Mouse (Mus musculus): ENCODE results near the gene Kif3b. TPM values are rescaled to one million over a fixed set of nuclear protein-coding genes. Genes with fewer than 3 reads are reported as not detected.
"Not testable (repeated sequence)": the region's sequence is repeated elsewhere in the genome, so short reads cannot be mapped to it uniquely, and the experiment has no call there.

The Kif3b gene
- polyA plus RNA-seq (2011; ENCODE audit: insufficient read length, low read depth, missing spikeins), result 20.3 and 21.9 TPM in 2 replicates

- TF ChIP-seq CTCF (IDR thresholded peaks at IDR 0.05; ENCODE audit: borderline replicate concordance, insufficient read depth, low read length) (no peak), POLR2A (IDR thresholded peaks at IDR 0.05; ENCODE audit: low read depth, low read length) (peak; percentile 59; the same call in 1 of the 2 replicates)
- Histone ChIP-seq H3K27ac (ENCODE audit: insufficient read depth, low read length) (no peak within 1 kb of the TSS), H3K4me3 (ENCODE audit: insufficient read depth, low read length) (peak within 1 kb of the TSS; percentile 98), H3K4me1 (ENCODE audit: control insufficient read depth, insufficient read depth, low read length) (peaks cover 5% of the 10 kb centered on the region; the same call in 1 of the 2 replicates)
Observed at GRCm38 (mm10) chr2:153290938-153291928, at the start of gene Kif3b. TSS of gene Kif3b (plus strand) at chr2:153291413.

- TF ChIP-seq POLR2A (IDR thresholded peaks at IDR 0.05; ENCODE audit: low read depth, low read length) (no peak), CTCF (IDR thresholded peaks at IDR 0.05; ENCODE audit: borderline replicate concordance, insufficient read depth, low read length) (no peak)
- H3K4me1 ChIP-seq (ENCODE audit: control insufficient read depth, insufficient read depth, low read length), result peaks cover 15% of the 10 kb centered on the region
- peak overlapping the region; percentile 99 for H3K4me3 ChIP-seq (ENCODE audit: insufficient read depth, low read length)
- peak overlapping the region; percentile 92 for H3K27ac ChIP-seq (ENCODE audit: insufficient read depth, low read length)
Observed at GRCm38 (mm10) chr2:153242156-153242555, 49.1 kb upstream of the Kif3b start.

- TF ChIP-seq CTCF (IDR thresholded peaks at IDR 0.05; ENCODE audit: borderline replicate concordance, insufficient read depth, low read length), result no peak
- no peak for TF ChIP-seq POLR2A (IDR thresholded peaks at IDR 0.05; ENCODE audit: low read depth, low read length)
Observed at GRCm38 (mm10) chr2:153249751-153250150, 41.5 kb upstream of the Kif3b start.

GRCm38 (mm10) chr2:153256604-153257003 lies 34.6 kb upstream of the Kif3b start:
- Histone ChIP-seq H3K4me1 (ENCODE audit: control insufficient read depth, insufficient read depth, low read length) (no peaks in the 10 kb centered on the region), H3K4me3 (ENCODE audit: insufficient read depth, low read length) (no peak overlapping the region), H3K27ac (ENCODE audit: insufficient read depth, low read length) (no peak overlapping the region)
- no peak for TF ChIP-seq POLR2A (IDR thresholded peaks at IDR 0.05; ENCODE audit: low read depth, low read length)
- TF ChIP-seq CTCF (IDR thresholded peaks at IDR 0.05; ENCODE audit: borderline replicate concordance, insufficient read depth, low read length), result no peak

More at GRCm38 (mm10) chr2:153249751-153250150, 41.5 kb upstream of the Kif3b start:
- no peak overlapping the region for H3K4me3 ChIP-seq (ENCODE audit: insufficient read depth, low read length)
- H3K4me1 ChIP-seq (ENCODE audit: control insufficient read depth, insufficient read depth, low read length), result no peaks in the 10 kb centered on the region
- H3K27ac ChIP-seq (ENCODE audit: insufficient read depth, low read length), result no peak overlapping the region

GRCm38 (mm10) chr2:153259030-153259863 lies 32.0 kb upstream of the Kif3b start:
- no peak overlapping the region for H3K4me3 ChIP-seq (ENCODE audit: insufficient read depth, low read length)
- no peak for TF ChIP-seq CTCF (IDR thresholded peaks at IDR 0.05; ENCODE audit: borderline replicate concordance, insufficient read depth, low read length)
- no peak for TF ChIP-seq POLR2A (IDR thresholded peaks at IDR 0.05; ENCODE audit: low read depth, low read length)
- no peaks in the 10 kb centered on the region for H3K4me1 ChIP-seq (ENCODE audit: control insufficient read depth, insufficient read depth, low read length)
- no peak overlapping the region for H3K27ac ChIP-seq (ENCODE audit: insufficient read depth, low read length)

- H3K4me1 ChIP-seq (ENCODE audit: control insufficient read depth, insufficient read depth, low read length), result no peaks in the 10 kb centered on the region
- TF ChIP-seq CTCF (IDR thresholded peaks at IDR 0.05; ENCODE audit: borderline replicate concordance, insufficient read depth, low read length) (no peak), POLR2A (IDR thresholded peaks at IDR 0.05; ENCODE audit: low read depth, low read length) (no peak)
- H3K4me3 ChIP-seq (ENCODE audit: insufficient read depth, low read length), result no peak overlapping the region
- H3K27ac ChIP-seq (ENCODE audit: insufficient read depth, low read length), result no peak overlapping the region
Observed at GRCm38 (mm10) chr2:153259864-153260674, 31.1 kb upstream of the Kif3b start.

GRCm38 (mm10) chr2:153263053-153263452 lies 28.2 kb upstream of the Kif3b start:
- TF ChIP-seq POLR2A (IDR thresholded peaks at IDR 0.05; ENCODE audit: low read depth, low read length) (no peak), CTCF (IDR thresholded peaks at IDR 0.05; ENCODE audit: borderline replicate concordance, insufficient read depth, low read length) (no peak)
- Histone ChIP-seq H3K4me1 (ENCODE audit: control insufficient read depth, insufficient read depth, low read length) (no peaks in the 10 kb centered on the region), H3K27ac (ENCODE audit: insufficient read depth, low read length) (no peak overlapping the region), H3K4me3 (ENCODE audit: insufficient read depth, low read length) (no peak overlapping the region)

GRCm38 (mm10) chr2:153267331-153267730 lies 23.9 kb upstream of the Kif3b start:
- TF ChIP-seq POLR2A (IDR thresholded peaks at IDR 0.05; ENCODE audit: low read depth, low read length) (no peak), CTCF (IDR thresholded peaks at IDR 0.05; ENCODE audit: borderline replicate concordance, insufficient read depth, low read length) (no peak)
- H3K4me1 ChIP-seq (ENCODE audit: control insufficient read depth, insufficient read depth, low read length), result no peaks in the 10 kb centered on the region
- no peak overlapping the region for H3K27ac ChIP-seq (ENCODE audit: insufficient read depth, low read length)
- H3K4me3 ChIP-seq (ENCODE audit: insufficient read depth, low read length), result no peak overlapping the region

- not testable (repeated sequence) for H3K27ac ChIP-seq (ENCODE audit: insufficient read depth, low read length); H3K4me3 ChIP-seq (ENCODE audit: insufficient read depth, low read length); H3K4me1 ChIP-seq (ENCODE audit: control insufficient read depth, insufficient read depth, low read length)
Observed at GRCm38 (mm10) chr2:153270231-153270915, 20.8 kb upstream of the Kif3b start.

- not testable (repeated sequence) for H3K27ac ChIP-seq (ENCODE audit: insufficient read depth, low read length); H3K4me1 ChIP-seq (ENCODE audit: control insufficient read depth, insufficient read depth, low read length); H3K4me3 ChIP-seq (ENCODE audit: insufficient read depth, low read length)
Observed at GRCm38 (mm10) chr2:153274200-153274918, 16.9 kb upstream of the Kif3b start.
